Mouse (Mus musculus) cerebellum, adult 2 months (tissue): ENCODE measurements around the gene Tmem202. TPM values are rescaled to one million over a fixed set of nuclear protein-coding genes. Genes with fewer than 3 reads are reported as not detected.
A peak's percentile ranks its signal among the peaks of the same experiment; 100 is the strongest.

Source experiments
- DNase-seq, 2 experiments: peaks; one replicate each; pipeline ENCODE4 v3.0.0; 2021
- H3K27ac ChIP-seq: fragments of 200-500 bp; 2 replicates; pipeline ENCODE4 v1.5.1; 2012; ENCODE audit warnings: low read length, control low read depth, inconsistent platforms; ENCODE audit not compliant: insufficient read depth
- H3K27me3 ChIP-seq: fragments of 200-500 bp; 2 replicates; pipeline ENCODE4 v1.6.1; 2012; ENCODE audit warnings: inconsistent platforms, mild to moderate bottlenecking, low read length, moderate library complexity; ENCODE audit not compliant: control insufficient read depth, insufficient read depth
- H3K4me1 ChIP-seq: fragments of 200-500 bp; 2 replicates; pipeline ENCODE4 v1.6.1; 2011; ENCODE audit warnings: low read length; ENCODE audit not compliant: control insufficient read depth, insufficient read depth
- H3K4me3 ChIP-seq: fragments of 200-500 bp; replicated peaks from 2 replicates; pipeline ENCODE3; 2011; ENCODE audit warnings: mild to moderate bottlenecking, low read depth, low read length, control low read depth; ENCODE audit not compliant: insufficient read depth
- CTCF ChIP-seq: fragments of 200-500 bp; IDR thresholded peaks from 2 replicates; pipeline ENCODE4 v1.5.1; 2011; ENCODE audit warnings: low read depth, mild to moderate bottlenecking, control low read depth, low read length, moderate library complexity, borderline replicate concordance; ENCODE audit not compliant: insufficient read depth
- POLR2A ChIP-seq: fragments of 200-500 bp; IDR thresholded peaks from 2 replicates; pipeline ENCODE4 v1.6.1; 2011; ENCODE audit warnings: low read length, control low read depth, borderline replicate concordance; ENCODE audit not compliant: insufficient read depth
- WGBS: fragments of 180-500 bp; shearing (Covaris S2); methylation state at CpG from one replicate; pipeline ENCODE4 v1.1.7; 2018; 5-methylcytosine and 5-hydroxymethylcytosine counted together
- polyA plus RNA-seq: library from polyadenylated mRNA; depleted of rRNA; stranded (reverse); fragments of >200 nt; gene quantifications from 2 replicates; pipeline ENCODE4 v1.2.3, GENCODE M21; 2012

The Tmem202 gene
- polyA plus RNA-seq, 1 experiment: 2.3 TPM

GRCm38 (mm10) chr9:59571852-59572251 lies 32.2 kb upstream of the Tmem202 start:
- Histone ChIP-seq H3K27ac (no peak overlapping the region), H3K4me1 (no peaks in the 10 kb centered on the region), H3K4me3 (no peak overlapping the region), H3K27me3 (no peaks in the 10 kb centered on the region)
- no peak for TF ChIP-seq CTCF
- 81% methylated on average over 2 of the region's 2 CpGs for whole genome bisulfite sequencing
- no peak for DNase-seq

- TF ChIP-seq POLR2A (no peak), CTCF (peak; percentile 70)
- Histone ChIP-seq H3K4me1 (no peaks in the 10 kb centered on the region), H3K27ac (no peak overlapping the region), H3K27me3 (no peaks in the 10 kb centered on the region), H3K4me3 (no peak overlapping the region)
- DNase-seq: peak; percentile 46 to 48
- WGBS: 30% methylated on average over 6 of the region's 6 CpGs
Measured at GRCm38 (mm10) chr9:59567111-59567510, 27.5 kb upstream of the Tmem202 start.

- Histone ChIP-seq H3K27ac (no peak overlapping the region), H3K4me3 (no peak overlapping the region), H3K4me1 (no peaks in the 10 kb centered on the region), H3K27me3 (no peaks in the 10 kb centered on the region)
- 29% methylated on average over 4 of the region's 4 CpGs for WGBS
- DNase-seq: peak; percentile 61 to 66
- peak; percentile 78 for TF ChIP-seq CTCF
- TF ChIP-seq POLR2A: no peak
Measured at GRCm38 (mm10) chr9:59565600-59565999, 26.0 kb upstream of the Tmem202 start.

- TF ChIP-seq CTCF: no peak
- DNase-seq: no peak
Measured at GRCm38 (mm10) chr9:59553719-59554118, 14.1 kb upstream of the Tmem202 start.

GRCm38 (mm10) chr9:59552610-59553009 lies 13.0 kb upstream of the Tmem202 start:
- DNase-seq: no peak
- 78% methylated on average over 5 of the region's 5 CpGs for WGBS
- H3K4me1 ChIP-seq: peaks cover 5% of the 10 kb centered on the region
- TF ChIP-seq CTCF (no peak), POLR2A (no peak)
- no peak overlapping the region for H3K4me3 ChIP-seq
- H3K27ac ChIP-seq: no peak overlapping the region
- H3K27me3 ChIP-seq: no peaks in the 10 kb centered on the region

More at GRCm38 (mm10) chr9:59553719-59554118, 14.1 kb upstream of the Tmem202 start:
- Histone ChIP-seq H3K27me3 (no peaks in the 10 kb centered on the region), H3K27ac (no peak overlapping the region), H3K4me3 (no peak overlapping the region), H3K4me1 (peaks cover 5% of the 10 kb centered on the region)
- 52% methylated on average over 4 of the region's 4 CpGs for WGBS

GRCm38 (mm10) chr9:59551620-59552031 lies 12.0 kb upstream of the Tmem202 start:
- no peak overlapping the region for H3K27ac ChIP-seq
- TF ChIP-seq CTCF: no peak
- no peak for TF ChIP-seq POLR2A
- 55% methylated on average over 3 of the region's 3 CpGs for WGBS
- no peak for DNase-seq
- peaks cover 5% of the 10 kb centered on the region for H3K4me1 ChIP-seq
- no peak overlapping the region for H3K4me3 ChIP-seq
- no peaks in the 10 kb centered on the region for H3K27me3 ChIP-seq

- Histone ChIP-seq H3K27ac (no peak overlapping the region), H3K4me3 (no peak overlapping the region), H3K27me3 (no peaks in the 10 kb centered on the region), H3K4me1 (peaks cover 5% of the 10 kb centered on the region)
- no peak for TF ChIP-seq CTCF
- no peak for TF ChIP-seq POLR2A
- no peak for DNase-seq
- 89% methylated on average over 5 of the region's 5 CpGs for WGBS
Measured at GRCm38 (mm10) chr9:59551017-59551416, 11.4 kb upstream of the Tmem202 start.

- DNase-seq: no peak
- Histone ChIP-seq H3K27me3 (no peaks in the 10 kb centered on the region), H3K4me1 (peaks cover 5% of the 10 kb centered on the region), H3K4me3 (no peak overlapping the region), H3K27ac (no peak overlapping the region)
- TF ChIP-seq POLR2A: no peak
- no peak for TF ChIP-seq CTCF
- 90% methylated on average over 4 of the region's 4 CpGs for WGBS
Measured at GRCm38 (mm10) chr9:59550077-59550476, 10.4 kb upstream of the Tmem202 start.

- no peak overlapping the region for H3K27ac ChIP-seq
- TF ChIP-seq POLR2A (no peak), CTCF (no peak)
- WGBS: 61% methylated on average over 2 of the region's 2 CpGs
Measured at GRCm38 (mm10) chr9:59548961-59549487, 9.4 kb upstream of the Tmem202 start.

More at GRCm38 (mm10) chr9:59548961-59549487, 9.4 kb upstream of the Tmem202 start:
- Histone ChIP-seq H3K4me3 (no peak overlapping the region), H3K27me3 (no peaks in the 10 kb centered on the region), H3K4me1 (peaks cover 7% of the 10 kb centered on the region)
- no peak for DNase-seq
